Mouse (Mus musculus): ENCODE measurements around the gene Arl11. TPM values are rescaled to one million over a fixed set of nuclear protein-coding genes. Genes with fewer than 3 reads are reported as not detected.

The Arl11 gene
- polyA plus RNA-seq, 1 experiment from 2014 or later = 0.43 TPM

- no peaks in the 10 kb centered on the region for H3K27me3 ChIP-seq (ENCODE audit: insufficient read depth, low read length)
- no peak overlapping the region for H3K4me3 ChIP-seq (ENCODE audit: low read depth, low read length)
- 37% methylated on average over 19 of the region's 19 CpGs for WGBS
- no peak; the same call in 1 of the 2 replicates for TF ChIP-seq CTCF (IDR thresholded peaks at IDR 0.05; ENCODE audit: low read depth)
- no peak overlapping the region for H3K27ac ChIP-seq (ENCODE audit: low read depth)
- DNase-seq (peak; percentile 84), ATAC-seq (ENCODE audit: insufficient read depth) (peak; percentile 82)
- H3K4me2 ChIP-seq = peak overlapping the region; percentile 50
- H3K4me1 ChIP-seq (ENCODE audit: insufficient read depth) = no peaks in the 10 kb centered on the region
- no peaks in the 10 kb centered on the region for H3K9me3 ChIP-seq (ENCODE audit: low read depth, low read length)
- no peaks in the 10 kb centered on the region for H3K36me3 ChIP-seq (ENCODE audit: insufficient read depth)
- no peak overlapping the region for H3K9ac ChIP-seq
These were observed 18.3 kb downstream of the Arl11 start for GRCm38 (mm10) chr14:61327618-61328450.

GRCm38 (mm10) chr14:61330591-61330990 is 21.0 kb downstream of the Arl11 start:
- Histone ChIP-seq H3K4me3 (ENCODE audit: low read depth, low read length) (no peak overlapping the region), H3K27me3 (ENCODE audit: insufficient read depth, low read length) (no peaks in the 10 kb centered on the region), H3K9ac (no peak overlapping the region), H3K9me3 (ENCODE audit: low read depth, low read length) (no peaks in the 10 kb centered on the region), H3K4me2 (no peak overlapping the region), H3K27ac (ENCODE audit: low read depth) (no peak overlapping the region), H3K36me3 (ENCODE audit: insufficient read depth) (no peaks in the 10 kb centered on the region), H3K4me1 (ENCODE audit: insufficient read depth) (no peaks in the 10 kb centered on the region)
- WGBS = 81% methylated on average over 11 of the region's 11 CpGs
- ATAC-seq (ENCODE audit: insufficient read depth) (no peak), DNase-seq (no peak)
- no peak for TF ChIP-seq CTCF (IDR thresholded peaks at IDR 0.05; ENCODE audit: low read depth)

GRCm38 (mm10) chr14:61330996-61331561 is 21.5 kb downstream of the Arl11 start:
- Histone ChIP-seq H3K9ac (no peak overlapping the region), H3K4me2 (peak overlapping the region; percentile 31; the same call in 1 of the 2 replicates)
- 18% methylated on average over 13 of the region's 13 CpGs for WGBS

GRCm38 (mm10) chr14:61339381-61339780 is 29.8 kb downstream of the Arl11 start:
- ATAC-seq (ENCODE audit: insufficient read depth) (no peak), DNase-seq (no peak)
- no peaks in the 10 kb centered on the region for H3K9me3 ChIP-seq (ENCODE audit: low read depth, low read length)
- H3K4me1 ChIP-seq (ENCODE audit: insufficient read depth) = no peaks in the 10 kb centered on the region
- WGBS = 72% methylated on average over 4 of the region's 4 CpGs
- no peak overlapping the region for H3K9ac ChIP-seq
- H3K4me3 ChIP-seq (ENCODE audit: low read depth, low read length) = no peak overlapping the region
- H3K4me2 ChIP-seq = no peak overlapping the region
- no peak overlapping the region for H3K27ac ChIP-seq (ENCODE audit: low read depth)
- H3K36me3 ChIP-seq (ENCODE audit: insufficient read depth) = no peaks in the 10 kb centered on the region
- no peak for TF ChIP-seq CTCF (IDR thresholded peaks at IDR 0.05; ENCODE audit: low read depth)
- no peaks in the 10 kb centered on the region for H3K27me3 ChIP-seq (ENCODE audit: insufficient read depth, low read length)

More at GRCm38 (mm10) chr14:61330996-61331561, 21.5 kb downstream of the Arl11 start:
- ATAC-seq (ENCODE audit: insufficient read depth) = peak; percentile 76
- DNase-seq = peak; percentile 94
- H3K36me3 ChIP-seq (ENCODE audit: insufficient read depth) = no peaks in the 10 kb centered on the region
- no peaks in the 10 kb centered on the region for H3K9me3 ChIP-seq (ENCODE audit: low read depth, low read length)
- H3K4me3 ChIP-seq (ENCODE audit: low read depth, low read length) = no peak overlapping the region
- H3K27ac ChIP-seq (ENCODE audit: low read depth) = no peak overlapping the region
- H3K4me1 ChIP-seq (ENCODE audit: insufficient read depth) = no peaks in the 10 kb centered on the region
- peak; percentile 94 for TF ChIP-seq CTCF (IDR thresholded peaks at IDR 0.05; ENCODE audit: low read depth)
- H3K27me3 ChIP-seq (ENCODE audit: insufficient read depth, low read length) = no peaks in the 10 kb centered on the region

- Histone ChIP-seq H3K9ac (no peak overlapping the region), H3K4me2 (no peak overlapping the region), H3K9me3 (ENCODE audit: low read depth, low read length) (no peaks in the 10 kb centered on the region), H3K4me1 (ENCODE audit: insufficient read depth) (no peaks in the 10 kb centered on the region), H3K36me3 (ENCODE audit: insufficient read depth) (no peaks in the 10 kb centered on the region), H3K4me3 (ENCODE audit: low read depth, low read length) (no peak overlapping the region), H3K27me3 (ENCODE audit: insufficient read depth, low read length) (no peaks in the 10 kb centered on the region), H3K27ac (ENCODE audit: low read depth) (no peak overlapping the region)
- no peak for TF ChIP-seq CTCF (IDR thresholded peaks at IDR 0.05; ENCODE audit: low read depth)
- DNase-seq (no peak), ATAC-seq (ENCODE audit: insufficient read depth) (no peak)
- 62% methylated on average over 5 of the region's 5 CpGs for WGBS
These were observed 35.0 kb downstream of the Arl11 start for GRCm38 (mm10) chr14:61344590-61344989.

- H3K9me3 ChIP-seq (ENCODE audit: low read depth, low read length) = no peaks in the 10 kb centered on the region
- H3K36me3 ChIP-seq (ENCODE audit: insufficient read depth) = no peaks in the 10 kb centered on the region
- no peaks in the 10 kb centered on the region for H3K27me3 ChIP-seq (ENCODE audit: insufficient read depth, low read length)
- 81% methylated on average over 10 of the region's 10 CpGs for WGBS
- H3K27ac ChIP-seq (ENCODE audit: low read depth) = no peak overlapping the region
- H3K4me3 ChIP-seq (ENCODE audit: low read depth, low read length) = no peak overlapping the region
- DNase-seq = peak; percentile 26
- peak; percentile 19; the same call in 1 of the 2 replicates for TF ChIP-seq CTCF (IDR thresholded peaks at IDR 0.05; ENCODE audit: low read depth)
- H3K4me1 ChIP-seq (ENCODE audit: insufficient read depth) = no peaks in the 10 kb centered on the region
- no peak for ATAC-seq (ENCODE audit: insufficient read depth)
- no peak overlapping the region for H3K9ac ChIP-seq
- H3K4me2 ChIP-seq = no peak overlapping the region
These were observed 37.5 kb downstream of the Arl11 start for GRCm38 (mm10) chr14:61346827-61347698.

All from lung, embryonic 14.5 days (tissue).